Mouse (Mus musculus) kidney, embryonic 15.5 days (tissue): ENCODE results near the gene Msantd3. TPM values are rescaled to one million over a fixed set of nuclear protein-coding genes. Genes with fewer than 3 reads are reported as not detected.
A peak's percentile ranks its signal among the peaks of the same experiment; 100 is the strongest.

ENCODE experiments used
- ATAC-seq: fragments of 200-750 bp; cut with Nextera tagmentation; replicated peaks from 2 replicates; pipeline ENCODE4 v1.8.0; 2017; ENCODE audit warnings: moderate TSS enrichment; ENCODE audit not compliant: low FRiP score
- H3K27ac ChIP-seq: fragments of 300-500 bp; sonication (generic); 2 replicates; pipeline ENCODE4 v1.5.1; 2015; ENCODE audit warnings: mild to moderate bottlenecking, inconsistent platforms
- H3K27me3 ChIP-seq: fragments of 300-500 bp; sonication (generic); 2 replicates; pipeline ENCODE4 v1.6.1; 2015; ENCODE audit warnings: inconsistent platforms
- H3K36me3 ChIP-seq: fragments of 300-500 bp; sonication (generic); 2 replicates; pipeline ENCODE4 v1.6.1; 2015; ENCODE audit warnings: inconsistent platforms
- H3K4me1 ChIP-seq: fragments of 300-500 bp; sonication (generic); 2 replicates; pipeline ENCODE4 v1.6.1; 2015; ENCODE audit warnings: inconsistent platforms
- H3K4me2 ChIP-seq: fragments of 300-500 bp; sonication (generic); 2 replicates; pipeline ENCODE4 v1.6.1; 2015; ENCODE audit warnings: moderate library complexity, mild to moderate bottlenecking, inconsistent platforms
- H3K4me3 ChIP-seq: fragments of 300-500 bp; sonication (generic); replicated peaks from 2 replicates; pipeline ENCODE4 v1.5.1; 2015; ENCODE audit warnings: mild to moderate bottlenecking, inconsistent platforms
- H3K9ac ChIP-seq: fragments of 300-500 bp; sonication (generic); 2 replicates; pipeline ENCODE4 v1.6.1; 2015; ENCODE audit warnings: mild to moderate bottlenecking, inconsistent platforms
- H3K9me3 ChIP-seq: fragments of 300-500 bp; sonication (generic); replicated peaks from 2 replicates; pipeline ENCODE4 v1.6.1; 2016; ENCODE audit warnings: inconsistent platforms
- WGBS: fragments of 180-500 bp; shearing (Covaris S2); methylation state at CpG from one replicate; pipeline ENCODE4 v1.1.7; 2015; ENCODE audit warnings: mixed read lengths; 5-methylcytosine and 5-hydroxymethylcytosine counted together
- polyA plus RNA-seq: library from polyadenylated mRNA; unstranded; fragments of >200 nt; fragmentation: Nextera tagmentation; extraction: Ambion mirVana; gene quantifications from 2 replicates; pipeline ENCODE4 v1.2.1, GENCODE M21; 2015

Msantd3 gene
- 31.9 and 33.4 TPM in 2 replicates for polyA plus RNA-seq

DNA sequence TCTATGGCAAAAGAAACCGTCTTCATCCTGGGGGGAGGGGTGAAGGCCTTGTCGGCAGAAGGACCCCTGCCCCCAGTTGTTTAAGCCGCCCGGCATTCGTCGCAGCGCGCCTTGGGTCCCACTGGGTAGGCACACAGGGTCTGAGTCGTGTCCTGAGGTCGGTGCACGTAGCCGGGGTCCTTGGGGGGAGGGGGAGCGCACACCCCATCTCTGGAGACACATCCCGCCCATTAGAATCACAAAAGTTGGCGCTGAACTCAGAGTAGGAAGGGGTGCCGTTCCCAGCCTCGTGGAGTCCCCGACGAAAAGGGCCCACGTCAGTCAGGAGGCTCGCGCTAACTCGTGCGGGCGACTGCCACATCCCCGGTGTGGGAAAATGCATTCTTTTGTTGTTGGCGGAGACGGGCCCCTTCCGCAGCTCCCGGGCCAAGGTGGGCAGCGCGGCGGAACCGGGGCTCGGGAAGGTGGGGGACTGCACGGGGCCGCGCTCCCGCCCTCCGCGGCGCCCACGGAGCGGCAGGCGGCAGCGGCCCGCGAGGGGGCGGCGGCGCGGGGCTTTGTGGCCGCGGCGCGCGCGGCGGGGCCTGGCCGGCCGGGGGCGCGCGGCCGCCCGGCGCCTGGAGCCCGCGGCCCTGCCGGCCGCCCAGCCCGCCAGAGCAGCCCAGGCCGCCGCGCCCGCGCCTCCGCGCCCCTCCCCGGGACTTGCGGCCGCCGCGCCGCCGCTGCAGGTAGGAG, at the start of gene Msantd3:
Gene Msantd3, plus strand, starts transcription at position 95 of the 735 bp plus-strand sequence.
- peak within 1 kb of the TSS; percentile 70 for H3K4me3 ChIP-seq
- H3K9ac ChIP-seq, result peak within 1 kb of the TSS; percentile 88
- H3K9me3 ChIP-seq, result no peaks in the 10 kb centered on the region
- peak within 1 kb of the TSS; percentile 93 for H3K27ac ChIP-seq
- peak within 1 kb of the TSS; percentile 81 for H3K4me2 ChIP-seq
- H3K4me1 ChIP-seq, result peaks cover 34% of the 10 kb centered on the region
- no peaks in the 10 kb centered on the region for H3K36me3 ChIP-seq
- no peaks in the 10 kb centered on the region for H3K27me3 ChIP-seq
- WGBS, result under 1% methylated on average over 70 of the region's 86 CpGs
- peak; percentile 81 for ATAC-seq

- Histone ChIP-seq H3K27ac (no peak overlapping the region), H3K4me2 (peak overlapping the region; percentile 52), H3K36me3 (no peaks in the 10 kb centered on the region), H3K9ac (no peak overlapping the region), H3K4me1 (no peaks in the 10 kb centered on the region), H3K9me3 (no peaks in the 10 kb centered on the region), H3K27me3 (no peaks in the 10 kb centered on the region), H3K4me3 (peak overlapping the region; percentile 36)
- ATAC-seq, result peak; percentile 85
- 9% methylated on average over 14 of the region's 14 CpGs for WGBS
Measured at GRCm38 (mm10) chr4:48491290-48491743, 48.4 kb upstream of the Msantd3 start.

- H3K9ac ChIP-seq, result no peak overlapping the region
- H3K27ac ChIP-seq, result no peak overlapping the region
- no peak for ATAC-seq
- H3K36me3 ChIP-seq, result no peaks in the 10 kb centered on the region
- no peaks in the 10 kb centered on the region for H3K9me3 ChIP-seq
- H3K4me3 ChIP-seq, result no peak overlapping the region
- no peaks in the 10 kb centered on the region for H3K4me1 ChIP-seq
- 49% methylated on average over 2 of the region's 2 CpGs for WGBS
- H3K27me3 ChIP-seq, result no peaks in the 10 kb centered on the region
- no peak overlapping the region for H3K4me2 ChIP-seq
Measured at GRCm38 (mm10) chr4:48492510-48492909, 47.2 kb upstream of the Msantd3 start.

GRCm38 (mm10) chr4:48510861-48511260, 28.9 kb upstream of the Msantd3 start:
- Histone ChIP-seq H3K4me1 (no peaks in the 10 kb centered on the region), H3K9ac (no peak overlapping the region), H3K27ac (no peak overlapping the region), H3K4me3 (no peak overlapping the region), H3K9me3 (peaks cover 7% of the 10 kb centered on the region; the same call in 1 of the 2 replicates), H3K27me3 (no peaks in the 10 kb centered on the region), H3K36me3 (no peaks in the 10 kb centered on the region), H3K4me2 (no peak overlapping the region)
- no peak for ATAC-seq
- WGBS, result 25% methylated on average over 2 of the region's 2 CpGs

DNA sequence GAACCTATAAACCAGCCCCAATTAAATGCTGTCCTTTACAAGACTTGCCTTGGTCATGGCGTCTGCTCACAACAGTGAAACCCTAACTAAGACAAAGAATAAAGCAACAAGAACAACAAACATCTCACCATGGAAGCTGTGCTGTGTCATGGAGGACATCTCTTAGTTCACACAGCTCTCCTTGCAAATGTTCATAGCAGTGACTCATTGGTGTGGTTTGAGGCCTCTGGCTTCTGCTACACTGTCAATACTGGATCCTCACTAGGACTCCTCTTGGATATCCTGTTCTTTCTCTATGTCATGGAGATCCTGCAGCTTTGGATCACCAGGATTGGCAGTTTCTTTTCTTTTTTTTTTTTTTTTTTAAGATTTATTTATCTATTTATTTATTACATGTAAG, 10.2 kb upstream of the Msantd3 start:
- H3K4me3 ChIP-seq, result no peak overlapping the region
- H3K4me2 ChIP-seq, result no peak overlapping the region
- WGBS, result 97% methylated on average over 1 of the region's 1 CpGs

GRCm38 (mm10) chr4:48531804-48532601, 7.7 kb upstream of the Msantd3 start:
- no peak overlapping the region for H3K9ac ChIP-seq
- H3K36me3 ChIP-seq, result no peaks in the 10 kb centered on the region
- no peak overlapping the region for H3K27ac ChIP-seq
- H3K9me3 ChIP-seq, result no peaks in the 10 kb centered on the region
- no peaks in the 10 kb centered on the region for H3K27me3 ChIP-seq
- WGBS, result 63% methylated on average over 11 of the region's 11 CpGs
- H3K4me3 ChIP-seq, result no peak overlapping the region
- no peak overlapping the region for H3K4me2 ChIP-seq
- ATAC-seq, result no peak
- H3K4me1 ChIP-seq, result no peaks in the 10 kb centered on the region

More for the DNA sequence above, 10.2 kb upstream of the Msantd3 start:
- no peaks in the 10 kb centered on the region for H3K9me3 ChIP-seq
- H3K27ac ChIP-seq, result no peak overlapping the region
- H3K27me3 ChIP-seq, result no peaks in the 10 kb centered on the region
- no peak overlapping the region for H3K9ac ChIP-seq
- ATAC-seq, result no peak
- H3K4me1 ChIP-seq, result no peaks in the 10 kb centered on the region
- H3K36me3 ChIP-seq, result no peaks in the 10 kb centered on the region

DNA sequence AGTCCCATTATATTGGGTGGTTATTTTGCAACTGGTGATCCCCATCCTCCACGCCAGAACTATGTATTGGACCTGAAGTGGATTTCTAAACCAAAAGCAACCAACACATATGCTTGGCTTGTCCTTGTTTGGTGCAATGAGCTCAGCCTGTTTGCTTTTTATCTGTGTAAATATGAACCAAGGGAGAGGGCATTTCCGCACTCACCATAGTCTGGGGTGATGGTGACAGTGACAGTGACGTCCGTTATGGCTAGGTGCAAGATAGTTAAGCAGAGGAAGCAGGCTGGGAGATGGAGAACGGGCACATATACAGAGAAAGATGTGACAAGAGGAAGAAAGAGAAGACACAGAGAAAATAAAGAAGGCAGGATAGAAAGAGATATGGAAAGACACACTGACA, 3.5 kb upstream of the Msantd3 start:
- no peak overlapping the region for H3K4me2 ChIP-seq
- ATAC-seq, result no peak
- H3K36me3 ChIP-seq, result no peaks in the 10 kb centered on the region
- H3K9me3 ChIP-seq, result no peaks in the 10 kb centered on the region
- H3K27me3 ChIP-seq, result no peaks in the 10 kb centered on the region
- no peak overlapping the region for H3K4me3 ChIP-seq
- H3K4me1 ChIP-seq, result peaks cover 3% of the 10 kb centered on the region; the same call in 1 of the 2 replicates
- H3K9ac ChIP-seq, result no peak overlapping the region
- no peak overlapping the region for H3K27ac ChIP-seq
- WGBS, result 78% methylated on average over 5 of the region's 5 CpGs

- ATAC-seq, result no peak
- 88% methylated on average over 5 of the region's 5 CpGs for WGBS
Measured at GRCm38 (mm10) chr4:48537024-48537423, 2.7 kb upstream of the Msantd3 start.

GRCm38 (mm10) chr4:48538581-48538980, 1.2 kb upstream of the Msantd3 start:
- Histone ChIP-seq H3K27ac (no peak overlapping the region), H3K27me3 (no peaks in the 10 kb centered on the region), H3K4me1 (peaks cover 26% of the 10 kb centered on the region), H3K9ac (no peak overlapping the region), H3K4me3 (no peak overlapping the region), H3K4me2 (no peak overlapping the region), H3K9me3 (no peaks in the 10 kb centered on the region), H3K36me3 (no peaks in the 10 kb centered on the region)
- 87% methylated on average over 2 of the region's 2 CpGs for WGBS
- no peak for ATAC-seq

More at GRCm38 (mm10) chr4:48537024-48537423, 2.7 kb upstream of the Msantd3 start:
- no peaks in the 10 kb centered on the region for H3K9me3 ChIP-seq
- H3K27me3 ChIP-seq, result no peaks in the 10 kb centered on the region
- peaks cover 10% of the 10 kb centered on the region for H3K4me1 ChIP-seq
- H3K27ac ChIP-seq, result no peak overlapping the region
- H3K36me3 ChIP-seq, result no peaks in the 10 kb centered on the region
- no peak overlapping the region for H3K9ac ChIP-seq
- H3K4me3 ChIP-seq, result no peak overlapping the region
- H3K4me2 ChIP-seq, result no peak overlapping the region

GRCm38 (mm10) chr4:48540576-48541111, 909 bp downstream of the Msantd3 start:
- peak overlapping the region; percentile 93 for H3K27ac ChIP-seq
- H3K4me1 ChIP-seq, result peaks cover 40% of the 10 kb centered on the region
- no peaks in the 10 kb centered on the region for H3K27me3 ChIP-seq
- H3K36me3 ChIP-seq, result no peaks in the 10 kb centered on the region
- WGBS, result under 1% methylated on average over 32 of the region's 50 CpGs
- peak; percentile 72 for ATAC-seq
- H3K9ac ChIP-seq, result peak overlapping the region; percentile 88
- H3K4me2 ChIP-seq, result peak overlapping the region; percentile 81
- peak overlapping the region; percentile 70 for H3K4me3 ChIP-seq
- no peaks in the 10 kb centered on the region for H3K9me3 ChIP-seq

DNA sequence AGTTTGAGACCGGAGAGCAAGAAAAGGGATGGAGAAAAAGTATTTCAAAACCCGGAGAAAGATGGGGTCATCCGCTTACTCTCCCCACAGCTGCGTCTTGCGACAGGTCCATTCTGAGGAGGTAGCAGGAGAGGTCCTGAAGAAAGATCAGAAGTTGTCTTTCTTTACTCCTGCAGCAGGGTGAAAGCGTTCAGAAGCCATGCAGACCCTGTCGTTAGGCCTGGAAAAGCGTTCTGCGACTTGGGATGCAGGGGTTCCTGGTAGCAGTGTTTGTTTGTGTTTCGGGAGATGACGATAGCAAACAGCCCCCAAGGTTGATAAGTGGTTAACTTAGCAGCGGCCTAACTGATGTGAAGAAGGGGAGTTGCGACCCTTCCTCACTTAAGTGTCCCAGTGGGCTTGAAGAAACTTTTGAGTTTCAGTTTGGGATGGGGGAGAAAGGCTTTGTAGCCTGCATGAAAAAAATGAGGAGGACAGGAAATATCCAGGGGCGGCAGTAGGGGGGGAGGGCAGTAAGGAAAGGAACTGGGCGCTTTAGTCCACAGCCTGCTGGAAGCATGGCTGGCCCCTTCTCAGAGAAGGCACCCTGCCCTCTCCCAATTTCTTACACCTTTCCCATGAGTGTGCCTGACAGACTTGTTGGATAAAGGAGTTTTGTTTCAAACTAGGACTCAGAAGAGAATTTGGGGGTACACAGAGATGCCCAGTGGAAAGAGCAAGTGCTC, 2.0 kb downstream of the Msantd3 start:
- WGBS, result 4% methylated on average over 15 of the region's 15 CpGs
- Histone ChIP-seq H3K36me3 (no peaks in the 10 kb centered on the region), H3K9ac (peak overlapping the region; percentile 88), H3K27ac (peak overlapping the region; percentile 93), H3K27me3 (no peaks in the 10 kb centered on the region), H3K4me1 (peaks cover 50% of the 10 kb centered on the region), H3K4me3 (peak overlapping the region; percentile 70), H3K9me3 (no peaks in the 10 kb centered on the region), H3K4me2 (peak overlapping the region; percentile 81)
- no peak for ATAC-seq
